Mouse (Mus musculus): Measurements from ENCODE around the gene Sco1. TPM values are rescaled to one million over a fixed set of nuclear protein-coding genes. Genes with fewer than 3 reads are reported as not detected.

The Sco1 gene
- polyA plus RNA-seq, 1 experiment: 0.09 TPM

- no peaks in the 10 kb centered on the region for H3K27me3 ChIP-seq (ENCODE audit: control insufficient read depth)
- H3K4me1 ChIP-seq (ENCODE audit: control insufficient read depth): no peaks in the 10 kb centered on the region
- H3K9me3 ChIP-seq (ENCODE audit: control insufficient read depth, low read length): no peaks in the 10 kb centered on the region
- no peak for TF ChIP-seq GATA1 (IDR thresholded peaks at IDR 0.05; ENCODE audit: low read length)
- TF ChIP-seq TAL1 (IDR thresholded peaks at IDR 0.05; ENCODE audit: low read length): no peak
- H3K36me3 ChIP-seq (ENCODE audit: control insufficient read depth): peaks cover 75% of the 10 kb centered on the region
- H3K4me3 ChIP-seq (replicated peaks): no peak overlapping the region
Observed at GRCm38 (mm10) chr11:67061311-67061710, 8.8 kb downstream of the Sco1 start.

GRCm38 (mm10) chr11:67062726-67063125, 10.3 kb downstream of the Sco1 start:
- Histone ChIP-seq H3K27me3 (ENCODE audit: control insufficient read depth) (no peaks in the 10 kb centered on the region), H3K4me3 (replicated peaks) (no peak overlapping the region), H3K4me1 (ENCODE audit: control insufficient read depth) (no peaks in the 10 kb centered on the region), H3K36me3 (ENCODE audit: control insufficient read depth) (peaks cover 68% of the 10 kb centered on the region), H3K9me3 (ENCODE audit: control insufficient read depth, low read length) (no peaks in the 10 kb centered on the region)
- no peak for TF ChIP-seq GATA1 (IDR thresholded peaks at IDR 0.05; ENCODE audit: low read length)
- TF ChIP-seq TAL1 (IDR thresholded peaks at IDR 0.05; ENCODE audit: low read length): no peak

GRCm38 (mm10) chr11:67067741-67068140, 15.3 kb downstream of the Sco1 start:
- Histone ChIP-seq H3K36me3 (ENCODE audit: control insufficient read depth) (peaks cover 27% of the 10 kb centered on the region), H3K9me3 (ENCODE audit: control insufficient read depth, low read length) (no peaks in the 10 kb centered on the region), H3K27me3 (ENCODE audit: control insufficient read depth) (no peaks in the 10 kb centered on the region), H3K4me3 (replicated peaks) (no peak overlapping the region), H3K4me1 (ENCODE audit: control insufficient read depth) (no peaks in the 10 kb centered on the region)
- TF ChIP-seq TAL1 (IDR thresholded peaks at IDR 0.05; ENCODE audit: low read length): no peak
- TF ChIP-seq GATA1 (IDR thresholded peaks at IDR 0.05; ENCODE audit: low read length): no peak

GRCm38 (mm10) chr11:67072615-67073130, 20.2 kb downstream of the Sco1 start:
- Histone ChIP-seq H3K9me3 (ENCODE audit: control insufficient read depth, low read length) (no peaks in the 10 kb centered on the region), H3K4me3 (replicated peaks) (no peak overlapping the region), H3K36me3 (ENCODE audit: control insufficient read depth) (no peaks in the 10 kb centered on the region), H3K27me3 (ENCODE audit: control insufficient read depth) (no peaks in the 10 kb centered on the region), H3K4me1 (ENCODE audit: control insufficient read depth) (no peaks in the 10 kb centered on the region)
- TF ChIP-seq TAL1 (IDR thresholded peaks at IDR 0.05; ENCODE audit: low read length) (no peak), GATA1 (IDR thresholded peaks at IDR 0.05; ENCODE audit: low read length) (no peak)

- H3K4me1 ChIP-seq (ENCODE audit: control insufficient read depth): no peaks in the 10 kb centered on the region
- no peaks in the 10 kb centered on the region for H3K36me3 ChIP-seq (ENCODE audit: control insufficient read depth)
- H3K9me3 ChIP-seq (ENCODE audit: control insufficient read depth, low read length): no peaks in the 10 kb centered on the region
- TF ChIP-seq GATA1 (IDR thresholded peaks at IDR 0.05; ENCODE audit: low read length): no peak
- H3K4me3 ChIP-seq (replicated peaks): no peak overlapping the region
- peaks cover 2% of the 10 kb centered on the region; the same call in 1 of the 2 replicates for H3K27me3 ChIP-seq (ENCODE audit: control insufficient read depth)
Observed at GRCm38 (mm10) chr11:67075036-67075435, 22.6 kb downstream of the Sco1 start.

- no peak for TF ChIP-seq GATA1 (IDR thresholded peaks at IDR 0.05; ENCODE audit: low read length)
- H3K4me3 ChIP-seq (replicated peaks): no peak overlapping the region
- H3K36me3 ChIP-seq (ENCODE audit: control insufficient read depth): no peaks in the 10 kb centered on the region
- H3K9me3 ChIP-seq (ENCODE audit: control insufficient read depth, low read length): no peaks in the 10 kb centered on the region
- H3K27me3 ChIP-seq (ENCODE audit: control insufficient read depth): peaks cover 2% of the 10 kb centered on the region; the same call in 1 of the 2 replicates
- H3K4me1 ChIP-seq (ENCODE audit: control insufficient read depth): no peaks in the 10 kb centered on the region
Observed at GRCm38 (mm10) chr11:67076781-67077180, 24.3 kb downstream of the Sco1 start.

GRCm38 (mm10) chr11:67077435-67077834, 25.0 kb downstream of the Sco1 start:
- Histone ChIP-seq H3K27me3 (ENCODE audit: control insufficient read depth) (peaks cover 5% of the 10 kb centered on the region; the same call in 1 of the 2 replicates), H3K9me3 (ENCODE audit: control insufficient read depth, low read length) (no peaks in the 10 kb centered on the region), H3K36me3 (ENCODE audit: control insufficient read depth) (no peaks in the 10 kb centered on the region), H3K4me1 (ENCODE audit: control insufficient read depth) (no peaks in the 10 kb centered on the region), H3K4me3 (replicated peaks) (no peak overlapping the region)
- TF ChIP-seq GATA1 (IDR thresholded peaks at IDR 0.05; ENCODE audit: low read length) (no peak), TAL1 (IDR thresholded peaks at IDR 0.05; ENCODE audit: low read length) (no peak)

- Histone ChIP-seq H3K27me3 (ENCODE audit: control insufficient read depth) (peaks cover 9% of the 10 kb centered on the region), H3K9me3 (ENCODE audit: control insufficient read depth, low read length) (no peaks in the 10 kb centered on the region), H3K36me3 (ENCODE audit: control insufficient read depth) (no peaks in the 10 kb centered on the region), H3K4me3 (replicated peaks) (no peak within 1 kb of the TSS), H3K4me1 (ENCODE audit: control insufficient read depth) (no peaks in the 10 kb centered on the region)
- TF ChIP-seq GATA1 (IDR thresholded peaks at IDR 0.05; ENCODE audit: low read length) (no peak), TAL1 (IDR thresholded peaks at IDR 0.05; ENCODE audit: low read length) (no peak)
Observed at GRCm38 (mm10) chr11:67078000-67078399, 25.5 kb downstream of the Sco1 start, which contains the start of gene Myh3. TSS of gene Myh3 (plus strand) at chr11:67078300.

GRCm38 (mm10) chr11:67078888-67079287, 26.4 kb downstream of the Sco1 start:
- H3K27me3 ChIP-seq (ENCODE audit: control insufficient read depth): peaks cover 17% of the 10 kb centered on the region
- TF ChIP-seq TAL1 (IDR thresholded peaks at IDR 0.05; ENCODE audit: low read length): no peak
- no peaks in the 10 kb centered on the region for H3K36me3 ChIP-seq (ENCODE audit: control insufficient read depth)
- no peak overlapping the region for H3K4me3 ChIP-seq (replicated peaks)
- no peaks in the 10 kb centered on the region for H3K9me3 ChIP-seq (ENCODE audit: control insufficient read depth, low read length)
- H3K4me1 ChIP-seq (ENCODE audit: control insufficient read depth): no peaks in the 10 kb centered on the region

- TF ChIP-seq GATA1 (IDR thresholded peaks at IDR 0.05; ENCODE audit: low read length) (no peak), TAL1 (IDR thresholded peaks at IDR 0.05; ENCODE audit: low read length) (no peak)
- Histone ChIP-seq H3K36me3 (ENCODE audit: control insufficient read depth) (no peaks in the 10 kb centered on the region), H3K9me3 (ENCODE audit: control insufficient read depth, low read length) (no peaks in the 10 kb centered on the region), H3K4me3 (replicated peaks) (no peak overlapping the region), H3K4me1 (ENCODE audit: control insufficient read depth) (no peaks in the 10 kb centered on the region), H3K27me3 (ENCODE audit: control insufficient read depth) (peaks cover 26% of the 10 kb centered on the region)
Observed at GRCm38 (mm10) chr11:67079740-67080139, 27.3 kb downstream of the Sco1 start.

Data from erythroblast, embryonic 14.5 days (primary cell).